12 mouse cellular contexts compared by ENCODE assay signal in the genomic region with DNA sequence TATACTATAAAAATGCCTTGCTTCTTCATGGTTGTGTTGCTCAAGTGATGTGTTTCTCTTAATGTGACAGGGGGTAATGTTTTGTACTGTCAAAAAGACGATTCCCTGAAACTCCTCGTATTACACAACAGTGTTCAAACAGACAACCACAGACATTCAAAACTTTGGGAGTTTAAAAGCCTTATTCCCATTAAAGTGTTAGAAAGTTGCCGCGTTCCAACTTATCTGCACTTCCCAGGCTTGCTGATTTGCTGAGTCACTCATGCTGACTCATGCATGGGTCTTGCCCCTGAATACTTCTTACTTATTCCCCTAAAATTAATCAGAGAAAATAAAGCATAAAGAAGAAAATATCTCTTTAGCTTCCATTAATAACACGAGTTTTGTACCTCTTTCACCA.
DNase-seq lines count a peak whose midpoint lies in the region; ATAC-seq and TF ChIP-seq lines count a peak whose summit lies in the region.
"Had no signal": no experiment of that assay in that cellular context is flagged by ENCODE, and none has a peak within 500 bp of the region (broad histone marks: within the 10 kb centered on the region; RNA-seq: fewer than 3 reads in every experiment).

No protein-coding gene starts in this region.

- no peak overlapping the region for H3K9ac ChIP-seq in lung, postnatal 0 days (replicated peaks; ENCODE audit: low read depth)
- H3K9ac ChIP-seq: embryonic facial prominence, embryonic 12.5 days had no signal

- no peaks in the 10 kb centered on the region for H3K36me3 ChIP-seq in lung, postnatal 0 days (ENCODE audit: insufficient read depth, low read length)
- H3K36me3 ChIP-seq: embryonic facial prominence, embryonic 12.5 days; hindbrain, embryonic 10.5 days had no signal

- no peaks in the 10 kb centered on the region for H3K27me3 ChIP-seq in lung, postnatal 0 days (replicated peaks; ENCODE audit: insufficient read depth, low read length)
- H3K27me3 ChIP-seq: embryonic facial prominence, embryonic 12.5 days had no signal

- no peak for TF ChIP-seq EP300 in lung, postnatal 0 days (IDR thresholded peaks at IDR 0.05)

- TF ChIP-seq CTCF in lung, postnatal 0 days (IDR thresholded peaks at IDR 0.05): no peak

- no peaks in the 10 kb centered on the region for H3K4me1 ChIP-seq in lung, postnatal 0 days (ENCODE audit: insufficient read depth, low read depth, low read length)
- H3K4me1 ChIP-seq: embryonic facial prominence, embryonic 12.5 days; hindbrain, embryonic 10.5 days had no signal

- no peak overlapping the region for H3K4me3 ChIP-seq in lung, postnatal 0 days (ENCODE audit: low read depth, low read length)
- H3K4me3 ChIP-seq: embryonic facial prominence, embryonic 12.5 days; hindbrain, embryonic 10.5 days had no signal

- H3K4me2 ChIP-seq in lung, postnatal 0 days (replicated peaks; ENCODE audit: low read depth, low read length): no peak overlapping the region
- H3K4me2 ChIP-seq: embryonic facial prominence, embryonic 12.5 days had no signal

- WGBS in lung, postnatal 0 days: 68% methylated on average over 5 of the region's 5 CpGs

- peak; percentile 37; the same call in 1 of the 2 replicates for ATAC-seq in lung, postnatal 0 days

- peak; percentile 46 for DNase-seq in lung, postnatal 0 days (ENCODE audit: low spot score)
- no peak for DNase-seq in lung, adult 18-20 months
- DNase-seq in adipocyte (ENCODE audit: low spot score) (peak; percentile 50), liver (peak; percentile 85)
- DNase-seq in spleen, postnatal 36 days (ENCODE audit: low spot score in 2 of 2): peak; percentile 39 to 71
- no peak for DNase-seq in thymus, adult 18-20 months
- no peak for DNase-seq in thymus, postnatal 25 days
- no peak for DNase-seq in cerebellum, adult 8-10 months
- DNase-seq: lung, postnatal 14 days had no signal

- H3K9me3 ChIP-seq in lung, postnatal 0 days (ENCODE audit: low read length): no peaks in the 10 kb centered on the region
- H3K9me3 ChIP-seq: embryonic facial prominence, embryonic 12.5 days; hindbrain, embryonic 10.5 days had no signal

- H3K27ac ChIP-seq in lung, postnatal 0 days (ENCODE audit: low read length): no peak overlapping the region
- H3K27ac ChIP-seq: embryonic facial prominence, embryonic 12.5 days; hindbrain, embryonic 10.5 days; kidney, postnatal 0 days had no signal

Comparison
In these comparisons a context has a peak if more than half of its experiments do, and no peak if none do; other contexts are left out.
1. DNase-seq: peak in lung, postnatal 0 days (single experiment), adipocyte (single experiment), liver (single experiment) and spleen, postnatal 36 days (2 of 2); none in lung, adult 18-20 months (0 of 2), thymus, adult 18-20 months (0 of 2), thymus, postnatal 25 days (single experiment) and cerebellum, adult 8-10 months (single experiment).